Mouse (Mus musculus) bone marrow, adult 2 months (tissue): ENCODE data around the gene Lpar1. TPM values are rescaled to one million over a fixed set of nuclear protein-coding genes. Genes with fewer than 3 reads are reported as not detected.

Experiments
- H3K27ac ChIP-seq: fragments of 200-500 bp; 2 replicates; pipeline ENCODE4 v1.5.1; 2012; ENCODE audit warnings: low read depth, mild to moderate bottlenecking, control low read depth, inconsistent platforms, low read length; ENCODE audit not compliant: control insufficient read depth, poor library complexity, insufficient read depth
- H3K4me1 ChIP-seq: fragments of 200-500 bp; 2 replicates; pipeline ENCODE4 v1.6.1; 2011; ENCODE audit warnings: low read length; ENCODE audit not compliant: control insufficient read depth, insufficient read depth
- H3K4me3 ChIP-seq: fragments of 200-500 bp; replicated peaks from 2 replicates; pipeline ENCODE3; 2011; ENCODE audit warnings: mild to moderate bottlenecking, low read depth, low read length, control low read depth; ENCODE audit not compliant: control insufficient read depth
- CTCF ChIP-seq: fragments of 200-500 bp; IDR thresholded peaks from 2 replicates; pipeline ENCODE4 v1.5.1; 2011; ENCODE audit warnings: low read length, control low read depth; ENCODE audit not compliant: control insufficient read depth, insufficient read depth
- POLR2A ChIP-seq: fragments of 200-500 bp; IDR thresholded peaks from 2 replicates; pipeline ENCODE4 v1.6.1; 2011; ENCODE audit warnings: low read depth, mild to moderate bottlenecking, control low read depth, low read length, borderline replicate concordance; ENCODE audit not compliant: control insufficient read depth
- WGBS: fragments of 180-500 bp; shearing (Covaris S2); methylation state at CpG from one replicate; pipeline ENCODE4 v1.1.7; 2018; 5-methylcytosine and 5-hydroxymethylcytosine counted together
- polyA plus RNA-seq: library from polyadenylated mRNA; stranded (reverse); fragments of >200 nt; gene quantifications from 2 replicates; pipeline ENCODE4 v1.2.4, GENCODE M21; 2011; ENCODE audit warnings: low replicate concordance; ENCODE audit not compliant: missing spikeins, insufficient read depth, insufficient read length

The Lpar1 gene
- polyA plus RNA-seq, 1 experiment, result 2.0 TPM

DNA sequence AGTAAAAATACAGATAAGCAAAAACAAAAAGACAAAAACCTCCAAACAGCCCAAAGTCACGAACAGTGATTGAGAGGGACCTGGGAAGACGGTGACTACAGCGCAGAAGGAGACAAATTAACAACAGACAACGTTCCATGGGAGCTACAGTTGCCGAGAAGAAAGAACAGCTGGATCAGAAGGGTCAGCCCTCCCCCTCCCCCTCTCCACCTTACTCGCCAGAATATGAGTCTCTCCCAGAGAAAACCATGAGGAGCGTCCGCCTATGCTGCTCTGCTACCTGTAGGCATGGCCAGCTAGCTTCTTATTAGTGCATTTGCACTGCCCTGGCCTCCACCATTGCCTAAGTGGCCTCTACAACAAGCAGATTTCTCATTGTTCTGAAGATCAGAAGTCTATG lies 32.6 kb downstream of the Lpar1 start:
- TF ChIP-seq POLR2A (no peak), CTCF (no peak)
- Histone ChIP-seq H3K4me1 (no peaks in the 10 kb centered on the region), H3K4me3 (no peak overlapping the region), H3K27ac (no peak overlapping the region)
- WGBS, result 82% methylated on average over 8 of the region's 8 CpGs

DNA sequence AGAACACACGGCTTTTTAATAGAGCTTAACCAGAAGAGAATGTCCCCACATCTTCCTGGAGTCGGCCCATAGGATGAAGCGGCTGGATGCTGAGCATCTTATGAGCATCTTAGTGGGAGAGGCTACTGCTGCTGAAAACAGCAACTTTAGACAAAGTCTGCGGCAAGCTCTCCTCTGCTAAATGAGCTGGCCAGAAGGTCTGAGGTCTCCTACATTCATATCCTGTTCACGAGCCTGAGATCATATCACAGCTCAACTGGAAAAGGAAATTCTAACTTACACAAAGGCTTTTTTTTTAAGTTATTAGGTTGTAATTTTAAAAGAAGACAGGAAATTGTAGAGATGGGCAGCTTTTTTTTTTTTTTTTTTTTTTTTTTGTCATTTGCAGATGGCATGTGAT lies 33.2 kb downstream of the Lpar1 start:
- Histone ChIP-seq H3K4me3 (no peak overlapping the region), H3K4me1 (no peaks in the 10 kb centered on the region), H3K27ac (no peak overlapping the region)
- 62% methylated on average over 5 of the region's 5 CpGs for WGBS
- TF ChIP-seq POLR2A (no peak), CTCF (no peak)

DNA sequence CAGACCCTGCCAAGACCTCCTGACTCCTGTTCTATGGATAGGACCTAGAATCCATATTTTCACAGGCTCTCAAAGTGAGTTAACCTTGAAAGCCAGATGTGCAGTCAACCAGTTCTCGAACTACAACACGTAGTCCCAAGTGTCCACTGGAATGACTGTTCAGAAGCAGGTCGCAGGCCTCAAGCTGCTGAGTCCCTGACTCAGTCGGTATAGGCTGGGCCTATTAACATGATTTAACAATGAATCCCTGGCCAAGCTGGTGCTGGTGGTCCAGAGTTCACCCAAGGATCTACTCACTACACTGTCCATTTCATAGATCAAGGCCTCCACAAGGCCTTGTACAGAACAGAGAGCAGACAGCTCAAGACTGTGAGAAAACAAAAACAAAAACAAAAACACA lies 33.8 kb downstream of the Lpar1 start:
- no peak overlapping the region for H3K4me3 ChIP-seq
- WGBS, result 88% methylated on average over 4 of the region's 4 CpGs
- no peaks in the 10 kb centered on the region for H3K4me1 ChIP-seq
- no peak overlapping the region for H3K27ac ChIP-seq
- no peak for TF ChIP-seq POLR2A

DNA sequence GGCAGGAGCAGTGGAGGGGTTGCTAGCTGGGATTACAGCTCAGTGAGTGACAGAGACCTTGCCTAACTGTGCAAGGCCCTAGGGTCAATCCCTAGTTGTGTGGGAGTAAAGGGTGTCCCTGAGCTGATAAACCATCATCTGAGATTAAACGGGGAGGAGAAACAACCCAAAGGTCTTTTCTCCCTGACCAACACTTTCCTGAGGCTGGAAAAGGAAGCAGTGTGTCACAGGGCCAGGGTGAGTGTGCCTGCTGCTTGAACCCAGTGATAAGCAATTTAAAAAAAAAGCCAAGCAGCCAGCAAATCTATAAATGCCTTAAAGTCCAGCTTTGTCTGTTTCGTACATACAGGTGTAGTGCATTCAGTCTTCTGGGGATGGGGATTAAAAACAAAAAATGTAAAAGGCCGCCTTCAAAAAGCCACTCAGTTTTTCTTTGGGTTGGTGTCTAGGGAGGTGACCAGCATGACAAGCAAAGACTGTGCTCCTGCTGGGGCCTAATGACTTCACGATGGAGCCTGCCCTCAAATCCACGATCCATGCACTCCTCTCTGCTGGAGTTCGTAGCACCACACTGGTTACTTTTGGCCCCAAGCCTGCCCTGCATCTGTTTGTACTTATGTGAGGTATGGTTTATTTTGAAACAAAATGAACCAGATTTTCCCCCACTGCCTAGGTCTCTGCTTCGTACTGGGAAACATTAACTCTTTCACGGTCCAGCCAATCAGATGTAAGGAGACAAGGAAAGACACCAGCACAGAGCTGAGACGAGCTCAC lies 35.3 kb downstream of the Lpar1 start:
- TF ChIP-seq CTCF (no peak), POLR2A (no peak)
- no peak overlapping the region for H3K4me3 ChIP-seq
- 73% methylated on average over 9 of the region's 9 CpGs for WGBS
- no peak overlapping the region for H3K27ac ChIP-seq
- no peaks in the 10 kb centered on the region for H3K4me1 ChIP-seq

DNA sequence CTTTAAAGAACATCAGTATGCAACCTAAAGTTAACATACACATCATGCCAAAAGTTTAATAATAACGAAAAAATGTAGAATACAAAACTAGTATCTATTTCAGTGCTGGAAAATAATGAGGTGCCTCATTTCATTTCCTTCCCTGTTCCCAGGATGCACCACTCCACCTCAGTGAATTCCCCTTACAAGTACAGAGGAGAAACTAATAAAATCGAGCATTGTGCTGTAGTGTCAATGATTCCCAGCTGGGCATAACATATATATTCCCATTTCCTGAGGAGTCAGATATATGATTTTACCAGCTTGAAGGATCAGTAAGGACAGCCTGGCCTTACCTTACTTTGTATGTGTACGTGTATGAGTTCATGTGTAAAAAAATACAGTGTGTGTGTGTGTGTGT lies 36.9 kb downstream of the Lpar1 start:
- no peak for TF ChIP-seq POLR2A
- TF ChIP-seq CTCF, result no peak
- WGBS, result 52% methylated on average over 3 of the region's 3 CpGs
- no peak overlapping the region for H3K27ac ChIP-seq
- no peak overlapping the region for H3K4me3 ChIP-seq
- no peaks in the 10 kb centered on the region for H3K4me1 ChIP-seq

DNA sequence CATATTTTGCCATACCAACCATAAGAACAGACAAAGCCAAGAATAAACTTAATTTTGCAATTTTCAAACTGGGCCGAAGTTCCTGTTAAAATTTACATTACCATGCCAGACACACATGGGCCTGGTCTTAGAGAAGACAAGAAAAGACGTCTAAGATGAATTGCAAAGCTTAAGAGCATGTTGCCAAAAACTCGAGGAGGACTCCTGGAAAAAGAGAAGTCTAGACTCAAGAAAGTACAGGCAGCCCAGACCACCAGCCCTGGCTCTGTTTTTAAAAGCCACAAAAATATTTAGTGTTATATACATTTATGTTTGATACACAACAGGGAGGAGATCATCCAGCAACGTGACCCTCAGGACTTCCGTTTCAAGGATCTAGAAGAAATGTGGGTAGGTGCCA lies 37.5 kb downstream of the Lpar1 start:
- TF ChIP-seq CTCF (no peak), POLR2A (no peak)
- H3K27ac ChIP-seq, result no peak overlapping the region
- no peak overlapping the region for H3K4me3 ChIP-seq
- no peaks in the 10 kb centered on the region for H3K4me1 ChIP-seq
- 65% methylated on average over 5 of the region's 5 CpGs for WGBS

DNA sequence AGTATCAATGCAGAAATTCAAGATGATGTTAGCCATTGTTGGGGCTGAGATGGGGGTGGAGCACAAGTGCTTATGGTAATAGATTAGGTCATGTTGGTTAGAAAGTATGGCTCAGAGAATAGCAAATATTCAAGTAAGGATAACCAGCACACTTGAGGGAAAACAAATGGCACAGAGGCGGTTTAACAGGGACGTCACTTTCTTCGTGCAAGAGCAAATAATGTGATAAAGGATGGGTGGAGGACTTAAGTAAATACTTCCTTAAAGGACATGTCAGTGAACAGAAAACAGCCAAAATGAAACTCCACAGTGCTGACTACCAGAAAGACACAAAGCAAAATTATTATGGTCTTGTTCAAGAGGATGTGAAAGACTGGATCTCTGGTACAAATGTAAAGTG lies 42.1 kb downstream of the Lpar1 start:
- no peak overlapping the region for H3K27ac ChIP-seq
- H3K4me1 ChIP-seq, result no peaks in the 10 kb centered on the region
- WGBS, result 91% methylated on average over 3 of the region's 3 CpGs
- H3K4me3 ChIP-seq, result no peak overlapping the region
- TF ChIP-seq CTCF (no peak), POLR2A (no peak)

DNA sequence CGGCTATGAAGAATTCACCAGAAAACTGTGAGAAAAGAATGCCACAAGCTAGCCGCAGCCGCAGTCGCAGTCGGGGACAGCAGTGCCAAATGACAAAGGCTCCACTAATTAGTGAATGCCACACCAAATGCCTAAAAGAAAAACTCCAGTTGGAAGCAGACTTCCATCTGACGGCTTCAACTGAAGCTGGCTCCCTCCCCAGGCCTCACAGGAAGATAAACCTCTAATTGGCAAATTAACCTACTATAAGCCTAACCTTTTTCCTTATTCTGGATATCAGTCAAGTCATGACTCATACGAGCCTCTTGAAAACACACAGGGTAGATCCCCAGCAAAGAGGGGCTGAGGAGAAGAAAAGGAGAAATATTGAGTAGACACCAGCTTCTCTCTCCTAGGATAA lies 44.9 kb downstream of the Lpar1 start:
- Histone ChIP-seq H3K4me3 (no peak overlapping the region), H3K4me1 (no peaks in the 10 kb centered on the region), H3K27ac (no peak overlapping the region; the same call in 1 of the 2 replicates)
- 83% methylated on average over 7 of the region's 7 CpGs for WGBS
- TF ChIP-seq CTCF (no peak), POLR2A (no peak)

DNA sequence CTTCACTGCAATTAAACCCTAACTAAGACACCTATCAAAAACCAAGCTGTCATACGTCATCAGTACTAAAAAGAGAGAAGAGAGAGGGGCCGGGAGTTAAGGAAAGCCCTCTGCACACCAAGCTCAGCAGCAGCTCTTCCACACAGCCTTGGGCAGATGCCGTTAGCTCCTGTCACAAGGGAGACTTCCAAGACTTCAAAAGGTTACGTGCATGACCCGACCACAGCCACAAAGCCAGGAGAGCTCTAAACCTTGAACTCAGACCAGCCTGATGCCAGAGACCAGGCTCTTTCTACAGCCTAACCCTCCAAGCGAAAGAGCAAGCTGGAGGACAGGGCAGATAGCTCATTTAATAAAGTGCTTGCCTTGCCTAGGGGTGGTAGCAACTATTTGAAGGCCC lies 46.2 kb downstream of the Lpar1 start:
- H3K27ac ChIP-seq, result no peak overlapping the region
- TF ChIP-seq POLR2A (no peak), CTCF (no peak)
- 84% methylated on average over 6 of the region's 6 CpGs for WGBS
- no peak overlapping the region for H3K4me3 ChIP-seq
- no peaks in the 10 kb centered on the region for H3K4me1 ChIP-seq
